Mouse (Mus musculus) lung, embryonic 14.5 days (tissue): ENCODE data around the gene Sgms1. TPM values are rescaled to one million over a fixed set of nuclear protein-coding genes. Genes with fewer than 3 reads are reported as not detected.
A peak's percentile ranks its signal among the peaks of the same experiment; 100 is the strongest.

Source experiments
- ATAC-seq: fragments of 200-750 bp; cut with Nextera tagmentation; 2 replicates; pipeline ENCODE4 v1.8.0; 2017; ENCODE audit warnings: mild to moderate bottlenecking, moderate TSS enrichment, moderate library complexity; ENCODE audit not compliant: insufficient read depth
- DNase-seq: peaks from one replicate; pipeline ENCODE4 v3.0.0-alpha.2; 2015
- H3K27ac ChIP-seq: fragments of 300-500 bp; sonication (generic); 2 replicates; pipeline ENCODE4 v1.5.1; 2014; ENCODE audit warnings: low read depth, mild to moderate bottlenecking, moderate library complexity
- H3K27me3 ChIP-seq: fragments of 300-500 bp; sonication (generic); 2 replicates; pipeline ENCODE4 v1.6.1; 2014; ENCODE audit warnings: low read length, control low read depth; ENCODE audit not compliant: insufficient read depth
- H3K36me3 ChIP-seq: fragments of 300-500 bp; sonication (generic); 2 replicates; pipeline ENCODE4 v1.6.1; 2014; ENCODE audit warnings: control low read depth; ENCODE audit not compliant: insufficient read depth
- H3K4me1 ChIP-seq: fragments of 300-500 bp; sonication (generic); 2 replicates; pipeline ENCODE4 v1.6.1; 2014; ENCODE audit warnings: antibody characterized with exemption, control low read depth; ENCODE audit not compliant: insufficient read depth
- H3K4me2 ChIP-seq: fragments of 300-500 bp; sonication (generic); 2 replicates; pipeline ENCODE4 v1.6.1; 2014; ENCODE audit warnings: mild to moderate bottlenecking
- H3K4me3 ChIP-seq: fragments of 300-500 bp; sonication (generic); 2 replicates; pipeline ENCODE4 v1.5.1; 2014; ENCODE audit warnings: low read depth, low read length
- H3K9ac ChIP-seq: fragments of 300-500 bp; sonication (generic); 2 replicates; pipeline ENCODE4 v1.6.1; 2014
- H3K9me3 ChIP-seq: fragments of 300-500 bp; sonication (generic); 2 replicates; pipeline ENCODE4 v1.6.1; 2016; ENCODE audit warnings: low read depth, low read length, control low read depth
- CTCF ChIP-seq: IDR thresholded peaks from 2 replicates; pipeline ENCODE4 v1.5.1; 2016; ENCODE audit warnings: antibody characterized with exemption, low read depth
- WGBS: fragments of 180-500 bp; shearing (Covaris S2); extraction: QIAGEN DNeasy Blood & Tissue Kit; methylation state at CpG from one replicate; pipeline ENCODE4 v1.1.7; 2014; 5-methylcytosine and 5-hydroxymethylcytosine counted together
- polyA plus RNA-seq: library from polyadenylated mRNA; unstranded; fragments of >200 nt; fragmentation: Nextera tagmentation; extraction: Ambion mirVana; gene quantifications from 2 replicates; pipeline ENCODE4 v1.2.1, GENCODE M21; 2014

Gene Sgms1
- polyA plus RNA-seq, 1 experiment from 2014 or later, result 50.2 TPM

DNA sequence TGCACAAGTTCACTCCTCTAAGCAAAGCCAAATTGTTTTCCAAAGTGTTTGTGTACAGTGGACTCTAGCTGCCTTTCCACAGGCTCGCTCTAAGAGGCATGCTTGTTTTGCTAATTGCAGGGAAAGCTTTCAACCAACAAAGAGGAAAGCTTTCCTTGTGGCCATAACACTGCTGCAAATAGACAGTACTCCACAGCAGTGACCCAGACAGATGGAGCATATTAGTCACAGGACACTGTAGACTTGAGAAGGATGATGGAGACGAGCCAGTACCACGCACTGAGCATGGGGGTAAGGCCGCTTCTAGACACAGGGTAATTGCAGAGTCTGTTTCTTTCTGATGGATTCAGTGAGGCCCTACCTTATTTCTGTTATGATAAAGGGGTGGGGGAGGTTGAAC lies 33.3 kb downstream of the Sgms1 start:
- Histone ChIP-seq H3K36me3 (no peaks in the 10 kb centered on the region), H3K9me3 (no peaks in the 10 kb centered on the region), H3K9ac (no peak overlapping the region), H3K27me3 (no peaks in the 10 kb centered on the region), H3K4me1 (peaks cover 4% of the 10 kb centered on the region; the same call in 1 of the 2 replicates), H3K4me2 (no peak overlapping the region), H3K27ac (peak overlapping the region; percentile 25; the same call in 1 of the 2 replicates), H3K4me3 (no peak overlapping the region)
- no peak for TF ChIP-seq CTCF
- peak; percentile 90 for ATAC-seq
- 41% methylated on average over 4 of the region's 4 CpGs for whole genome bisulfite sequencing
- peak; percentile 78 for DNase-seq

DNA sequence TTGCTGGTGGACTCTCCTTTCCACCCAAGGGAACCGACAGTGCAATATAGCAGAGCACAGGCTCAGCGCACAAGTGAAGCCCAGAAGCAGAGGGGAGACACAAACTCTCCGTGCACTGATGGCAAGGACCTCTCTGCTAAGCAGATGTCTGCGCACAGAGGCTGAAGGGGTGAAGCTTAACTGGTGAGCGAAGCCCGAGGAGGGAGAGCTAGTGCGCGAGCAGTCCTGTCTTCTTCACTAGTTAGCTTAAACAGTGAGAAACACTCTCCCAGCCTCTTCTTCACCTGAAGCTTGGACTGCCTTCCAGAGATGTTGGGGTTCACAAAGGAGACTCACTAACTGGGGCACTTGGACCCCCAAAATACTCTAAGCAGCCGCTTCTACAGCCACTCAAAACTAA lies 36.1 kb downstream of the Sgms1 start:
- peaks cover 5% of the 10 kb centered on the region; the same call in 1 of the 2 replicates for H3K4me1 ChIP-seq
- no peak overlapping the region for H3K4me2 ChIP-seq
- H3K36me3 ChIP-seq, result no peaks in the 10 kb centered on the region
- no peak overlapping the region for H3K9ac ChIP-seq
- no peak overlapping the region for H3K27ac ChIP-seq
- no peaks in the 10 kb centered on the region for H3K9me3 ChIP-seq
- H3K4me3 ChIP-seq, result no peak overlapping the region
- ATAC-seq (no peak), DNase-seq (no peak)
- H3K27me3 ChIP-seq, result no peaks in the 10 kb centered on the region
- TF ChIP-seq CTCF, result no peak
- 94% methylated on average over 9 of the region's 9 CpGs for WGBS

DNA sequence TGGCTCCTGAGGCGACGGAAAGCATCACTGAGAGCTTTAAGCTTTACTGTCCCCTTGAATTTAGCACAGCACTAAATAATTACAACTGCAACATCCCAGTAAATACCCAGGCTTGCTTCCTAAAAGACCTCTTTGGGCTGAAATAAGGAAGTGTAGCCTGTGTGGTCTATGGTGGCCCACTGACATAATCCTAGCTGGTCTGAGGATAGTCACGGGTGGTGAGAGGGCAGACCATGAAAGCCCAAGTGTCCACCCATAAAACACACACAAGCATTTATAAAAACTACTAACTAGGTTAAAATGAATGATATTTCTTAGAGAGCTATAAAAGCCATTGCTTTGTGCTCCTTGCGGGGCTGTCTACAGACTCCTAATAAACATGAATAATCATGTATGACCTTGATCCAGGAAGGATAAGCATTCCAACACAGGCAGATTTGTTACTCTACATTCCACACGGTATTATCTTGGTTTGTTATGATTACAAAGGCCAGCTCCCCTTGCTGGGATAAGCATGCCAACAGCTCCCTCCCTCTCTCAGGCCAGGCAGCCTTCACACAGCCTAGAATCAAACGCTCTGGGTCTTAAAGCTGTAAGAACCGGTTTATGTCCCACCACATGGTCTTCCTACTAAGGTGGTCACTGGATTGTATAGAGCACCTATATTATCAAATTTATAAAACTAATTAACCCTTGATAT lies 40.4 kb downstream of the Sgms1 start:
- H3K27ac ChIP-seq, result peak overlapping the region; percentile 48; the same call in 1 of the 2 replicates
- peak; percentile 72 for DNase-seq
- H3K4me1 ChIP-seq, result peaks cover 29% of the 10 kb centered on the region

DNA sequence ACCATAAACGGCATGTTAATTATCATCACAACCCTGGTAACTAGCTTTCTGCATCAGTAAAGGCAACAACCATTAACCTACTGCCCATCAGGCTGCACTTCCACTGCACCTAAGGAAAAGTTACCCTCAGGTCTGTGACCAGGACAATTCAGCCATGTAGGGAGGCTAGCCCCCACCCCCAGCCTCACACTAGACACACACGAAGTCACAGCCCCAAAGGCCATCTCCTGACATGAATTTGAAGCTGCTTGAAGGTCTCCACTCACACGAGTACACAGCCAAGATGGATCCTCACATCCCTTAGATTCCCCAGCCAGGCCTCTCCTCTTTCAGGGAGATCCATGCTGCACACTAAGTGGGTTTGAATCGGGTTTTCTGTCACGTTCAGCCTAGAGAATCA lies 42.0 kb downstream of the Sgms1 start:
- DNase-seq (no peak), ATAC-seq (no peak)
- Histone ChIP-seq H3K9me3 (no peaks in the 10 kb centered on the region), H3K4me2 (no peak overlapping the region), H3K27ac (no peak overlapping the region), H3K9ac (no peak overlapping the region), H3K27me3 (no peaks in the 10 kb centered on the region), H3K4me1 (peaks cover 32% of the 10 kb centered on the region), H3K4me3 (no peak overlapping the region), H3K36me3 (no peaks in the 10 kb centered on the region)
- no peak for TF ChIP-seq CTCF
- 69% methylated on average over 5 of the region's 5 CpGs for whole genome bisulfite sequencing

More for the DNA sequence above, 40.4 kb downstream of the Sgms1 start:
- ATAC-seq, result peak; percentile 70
- H3K9me3 ChIP-seq, result no peaks in the 10 kb centered on the region
- H3K4me3 ChIP-seq, result no peak overlapping the region
- 31% methylated on average over 7 of the region's 7 CpGs for WGBS
- H3K9ac ChIP-seq, result no peak overlapping the region
- H3K36me3 ChIP-seq, result no peaks in the 10 kb centered on the region
- no peaks in the 10 kb centered on the region for H3K27me3 ChIP-seq
- no peak overlapping the region for H3K4me2 ChIP-seq
- TF ChIP-seq CTCF, result peak; percentile 34

DNA sequence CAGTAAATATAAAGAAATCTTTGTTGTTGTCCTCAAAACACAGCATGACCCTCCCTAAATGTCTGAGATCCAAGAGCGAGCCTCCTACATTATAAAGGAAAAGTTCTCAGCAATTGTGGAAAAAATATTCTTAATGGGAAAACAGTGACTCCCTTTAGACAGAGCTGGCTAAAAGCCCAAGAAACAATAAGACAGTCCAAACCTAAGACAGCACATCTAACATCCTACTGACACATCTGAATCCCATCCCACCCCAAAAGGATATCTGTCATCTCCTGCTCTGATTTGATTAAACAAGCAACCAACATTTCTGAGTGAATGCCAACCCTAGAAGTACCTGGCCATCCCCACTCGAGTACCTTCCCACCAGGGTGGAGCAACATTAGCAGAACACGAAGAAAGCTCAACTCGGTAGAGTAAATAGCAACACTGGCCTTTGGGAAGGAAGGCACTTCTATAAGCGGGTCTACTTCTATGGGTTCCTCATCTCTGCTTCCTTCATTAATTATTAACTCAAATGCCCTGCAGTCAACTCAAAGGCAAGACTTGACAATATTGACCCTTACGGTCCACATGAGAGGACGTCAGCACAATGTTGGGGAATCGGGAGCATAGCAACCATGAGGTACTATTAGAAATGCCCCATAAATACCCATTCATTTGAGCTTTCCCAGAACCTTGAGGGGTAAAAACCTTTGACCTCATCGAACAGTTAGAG lies 42.7 kb downstream of the Sgms1 start:
- peak overlapping the region; percentile 63 for H3K27ac ChIP-seq
- WGBS, result 61% methylated on average over 9 of the region's 9 CpGs
- no peak for ATAC-seq

DNA sequence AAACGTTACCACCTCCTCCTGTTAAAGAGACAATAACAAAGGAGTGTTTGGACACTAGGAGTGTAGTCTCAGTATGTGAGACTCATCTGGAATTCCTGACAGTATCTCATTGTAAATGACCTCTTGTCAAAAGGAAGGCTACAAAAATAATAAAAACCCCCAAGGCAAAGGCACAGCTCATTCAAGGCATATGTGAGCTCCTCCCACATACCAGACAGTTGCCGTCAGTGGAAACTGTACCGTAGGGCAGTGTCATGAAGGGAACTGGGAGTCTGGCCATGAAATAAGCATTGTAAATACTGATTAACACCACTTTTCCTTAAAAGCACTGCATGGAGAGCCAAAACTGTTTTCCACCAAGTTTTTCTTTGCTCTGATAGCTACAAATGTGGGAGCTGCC lies 43.3 kb downstream of the Sgms1 start:
- Histone ChIP-seq H3K9me3 (no peaks in the 10 kb centered on the region), H3K36me3 (no peaks in the 10 kb centered on the region), H3K9ac (no peak overlapping the region), H3K27me3 (no peaks in the 10 kb centered on the region), H3K4me2 (peak overlapping the region; percentile 26), H3K27ac (peak overlapping the region; percentile 63), H3K4me3 (no peak overlapping the region), H3K4me1 (peaks cover 45% of the 10 kb centered on the region)
- ATAC-seq (peak; percentile 85), DNase-seq (peak; percentile 90)
- 10% methylated on average over 3 of the region's 3 CpGs for WGBS
- no peak for TF ChIP-seq CTCF

More for the DNA sequence above, 42.7 kb downstream of the Sgms1 start:
- no peak overlapping the region for H3K4me3 ChIP-seq
- TF ChIP-seq CTCF, result no peak
- peaks cover 39% of the 10 kb centered on the region for H3K4me1 ChIP-seq
- H3K36me3 ChIP-seq, result no peaks in the 10 kb centered on the region
- DNase-seq, result peak; percentile 54
- H3K9ac ChIP-seq, result no peak overlapping the region
- H3K9me3 ChIP-seq, result no peaks in the 10 kb centered on the region
- no peak overlapping the region for H3K4me2 ChIP-seq
- no peaks in the 10 kb centered on the region for H3K27me3 ChIP-seq

DNA sequence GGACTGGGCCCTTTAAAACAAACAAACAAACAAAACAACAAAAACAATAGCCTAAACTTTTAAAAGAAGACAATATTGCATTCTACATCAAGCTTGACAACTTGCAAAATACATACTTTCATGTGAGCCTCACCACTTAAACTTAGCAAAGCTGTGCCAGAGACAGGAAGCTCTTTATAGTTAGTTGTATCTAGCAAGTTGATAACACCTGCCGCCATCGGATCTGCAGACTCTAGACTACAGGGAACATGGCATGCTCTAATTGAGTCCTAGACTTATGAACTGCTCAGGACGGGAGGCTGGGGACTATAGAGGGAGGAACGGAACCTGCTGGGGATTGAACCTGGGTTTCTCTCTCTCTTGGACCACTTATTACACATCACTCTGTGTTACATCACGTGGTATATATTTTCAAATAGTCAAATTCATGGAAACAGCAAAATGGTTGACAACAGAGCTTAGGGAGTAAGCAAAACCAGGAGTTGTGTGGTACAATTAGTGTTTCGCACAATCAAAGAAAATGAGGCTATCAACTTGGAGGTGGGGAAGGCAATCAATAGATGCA lies 44.3 kb downstream of the Sgms1 start:
- no peak for TF ChIP-seq CTCF
- no peak for DNase-seq

More for the DNA sequence above, 44.3 kb downstream of the Sgms1 start:
- peak overlapping the region; percentile 63; the same call in 1 of the 2 replicates for H3K27ac ChIP-seq
- H3K4me2 ChIP-seq, result no peak overlapping the region
- H3K36me3 ChIP-seq, result no peaks in the 10 kb centered on the region
- H3K9ac ChIP-seq, result no peak overlapping the region
- H3K4me1 ChIP-seq, result peaks cover 49% of the 10 kb centered on the region
- WGBS, result 70% methylated on average over 6 of the region's 6 CpGs
- H3K27me3 ChIP-seq, result no peaks in the 10 kb centered on the region
- no peak for ATAC-seq
- H3K9me3 ChIP-seq, result no peaks in the 10 kb centered on the region
- H3K4me3 ChIP-seq, result no peak overlapping the region
